Mouse (Mus musculus): ENCODE measurements around the gene Crb1. TPM values are rescaled to one million over a fixed set of nuclear protein-coding genes. Genes with fewer than 3 reads are reported as not detected.

Crb1 gene
- polyA plus RNA-seq, 1 experiment from 2014 or later = 0.15 TPM

GRCm38 (mm10) chr1:139405766-139406165 is 28.9 kb upstream of the Crb1 start:
- Histone ChIP-seq H3K4me3 (ENCODE audit: low read length) (no peak overlapping the region), H3K27me3 (replicated peaks; ENCODE audit: control insufficient read depth, insufficient read depth, low read length) (no peaks in the 10 kb centered on the region), H3K36me3 (ENCODE audit: control insufficient read depth, insufficient read depth, low read length) (no peaks in the 10 kb centered on the region), H3K4me1 (ENCODE audit: control insufficient read depth, insufficient read depth, low read length) (no peaks in the 10 kb centered on the region), H3K27ac (ENCODE audit: low read length) (no peak overlapping the region), H3K9ac (ENCODE audit: low read depth, low read length) (no peak overlapping the region), H3K4me2 (ENCODE audit: low read depth, low read length) (no peak overlapping the region), H3K9me3 (ENCODE audit: control insufficient read depth, low read length) (no peaks in the 10 kb centered on the region)
- ATAC-seq = no peak

- no peaks in the 10 kb centered on the region for H3K36me3 ChIP-seq (ENCODE audit: control insufficient read depth, insufficient read depth, low read length)
- WGBS = 13% methylated on average over 1 of the region's 1 CpGs
- H3K27ac ChIP-seq (ENCODE audit: low read length) = no peak overlapping the region
- no peak overlapping the region for H3K4me2 ChIP-seq (ENCODE audit: low read depth, low read length)
- H3K9me3 ChIP-seq (ENCODE audit: control insufficient read depth, low read length) = no peaks in the 10 kb centered on the region
- H3K27me3 ChIP-seq (replicated peaks; ENCODE audit: control insufficient read depth, insufficient read depth, low read length) = no peaks in the 10 kb centered on the region
- ATAC-seq = no peak
- no peak overlapping the region for H3K4me3 ChIP-seq (ENCODE audit: low read length)
- H3K4me1 ChIP-seq (ENCODE audit: control insufficient read depth, insufficient read depth, low read length) = no peaks in the 10 kb centered on the region
- no peak overlapping the region for H3K9ac ChIP-seq (ENCODE audit: low read depth, low read length)
Measured at GRCm38 (mm10) chr1:139396589-139396988, 19.7 kb upstream of the Crb1 start.

GRCm38 (mm10) chr1:139391747-139392146 is 14.8 kb upstream of the Crb1 start:
- H3K36me3 ChIP-seq (ENCODE audit: control insufficient read depth, insufficient read depth, low read length) = no peaks in the 10 kb centered on the region
- H3K4me2 ChIP-seq (ENCODE audit: low read depth, low read length) = no peak overlapping the region
- no peak for ATAC-seq
- H3K27me3 ChIP-seq (replicated peaks; ENCODE audit: control insufficient read depth, insufficient read depth, low read length) = no peaks in the 10 kb centered on the region
- 53% methylated on average over 2 of the region's 2 CpGs for WGBS
- no peak overlapping the region for H3K27ac ChIP-seq (ENCODE audit: low read length)
- no peak overlapping the region for H3K4me3 ChIP-seq (ENCODE audit: low read length)
- H3K9ac ChIP-seq (ENCODE audit: low read depth, low read length) = no peak overlapping the region
- H3K4me1 ChIP-seq (ENCODE audit: control insufficient read depth, insufficient read depth, low read length) = no peaks in the 10 kb centered on the region
- no peaks in the 10 kb centered on the region for H3K9me3 ChIP-seq (ENCODE audit: control insufficient read depth, low read length)

DNA sequence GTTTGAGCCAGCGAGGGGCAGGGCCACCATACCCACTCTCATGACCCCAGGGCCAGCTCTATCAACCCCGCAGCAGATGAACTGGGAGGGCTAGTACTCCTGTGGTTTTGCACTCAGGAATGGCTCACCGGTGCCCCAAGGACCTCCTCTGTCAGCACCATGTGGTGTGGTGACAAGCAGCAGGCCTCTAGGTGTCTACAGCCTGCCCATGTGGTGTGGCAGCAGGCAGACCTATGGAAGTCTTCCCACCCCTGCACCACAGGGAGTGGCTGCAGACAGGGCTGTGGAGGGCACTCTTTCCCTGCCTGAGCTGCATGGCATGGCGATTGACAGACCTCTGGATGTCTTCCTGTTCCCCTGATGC is 2.7 kb upstream of the Crb1 start:
- Histone ChIP-seq H3K36me3 (ENCODE audit: control insufficient read depth, insufficient read depth, low read length) (no peaks in the 10 kb centered on the region), H3K9me3 (ENCODE audit: control insufficient read depth, low read length) (no peaks in the 10 kb centered on the region), H3K27me3 (replicated peaks; ENCODE audit: control insufficient read depth, insufficient read depth, low read length) (no peaks in the 10 kb centered on the region), H3K4me1 (ENCODE audit: control insufficient read depth, insufficient read depth, low read length) (no peaks in the 10 kb centered on the region), H3K4me2 (ENCODE audit: low read depth, low read length) (no peak overlapping the region), H3K4me3 (ENCODE audit: low read length) (no peak overlapping the region), H3K27ac (ENCODE audit: low read length) (no peak overlapping the region), H3K9ac (ENCODE audit: low read depth, low read length) (no peak overlapping the region)
- WGBS = 26% methylated on average over 4 of the region's 4 CpGs
- no peak for ATAC-seq

- WGBS = 22% methylated on average over 11 of the region's 11 CpGs
- no peaks in the 10 kb centered on the region for H3K9me3 ChIP-seq (ENCODE audit: control insufficient read depth, low read length)
- no peaks in the 10 kb centered on the region for H3K27me3 ChIP-seq (replicated peaks; ENCODE audit: control insufficient read depth, insufficient read depth, low read length)
- no peak overlapping the region for H3K27ac ChIP-seq (ENCODE audit: low read length)
- no peaks in the 10 kb centered on the region for H3K4me1 ChIP-seq (ENCODE audit: control insufficient read depth, insufficient read depth, low read length)
- no peaks in the 10 kb centered on the region for H3K36me3 ChIP-seq (ENCODE audit: control insufficient read depth, insufficient read depth, low read length)
- H3K9ac ChIP-seq (ENCODE audit: low read depth, low read length) = no peak overlapping the region
- no peak overlapping the region for H3K4me2 ChIP-seq (ENCODE audit: low read depth, low read length)
- no peak overlapping the region for H3K4me3 ChIP-seq (ENCODE audit: low read length)
- no peak for ATAC-seq
Measured at GRCm38 (mm10) chr1:139378861-139379620, 2.1 kb upstream of the Crb1 start.

DNA sequence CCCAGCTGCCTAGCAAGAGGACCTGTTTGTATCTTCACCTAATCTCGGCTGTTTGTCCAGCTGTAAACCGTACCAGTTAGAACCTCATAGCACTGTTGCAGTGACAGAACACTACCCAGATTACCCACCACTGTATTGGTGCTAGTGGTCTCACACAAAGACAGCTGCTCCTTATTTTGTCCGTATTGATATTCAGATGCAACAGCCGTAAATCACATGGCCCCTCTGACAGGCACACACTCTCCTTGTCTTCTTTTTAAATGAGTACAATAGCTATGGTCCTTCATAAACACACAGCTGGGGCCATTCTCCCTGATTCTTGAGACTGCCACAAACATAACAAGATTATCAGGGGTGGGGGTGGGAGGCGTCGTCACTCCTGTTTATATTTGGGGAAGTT is 1.0 kb downstream of the Crb1 start:
- H3K27me3 ChIP-seq (replicated peaks; ENCODE audit: control insufficient read depth, insufficient read depth, low read length) = no peaks in the 10 kb centered on the region
- no peak for ATAC-seq
- no peaks in the 10 kb centered on the region for H3K36me3 ChIP-seq (ENCODE audit: control insufficient read depth, insufficient read depth, low read length)
- H3K4me2 ChIP-seq (ENCODE audit: low read depth, low read length) = no peak overlapping the region
- H3K4me3 ChIP-seq (ENCODE audit: low read length) = no peak overlapping the region
- no peaks in the 10 kb centered on the region for H3K4me1 ChIP-seq (ENCODE audit: control insufficient read depth, insufficient read depth, low read length)
- H3K27ac ChIP-seq (ENCODE audit: low read length) = no peak overlapping the region
- no peaks in the 10 kb centered on the region for H3K9me3 ChIP-seq (ENCODE audit: control insufficient read depth, low read length)
- WGBS = 29% methylated on average over 6 of the region's 6 CpGs
- no peak overlapping the region for H3K9ac ChIP-seq (ENCODE audit: low read depth, low read length)

DNA sequence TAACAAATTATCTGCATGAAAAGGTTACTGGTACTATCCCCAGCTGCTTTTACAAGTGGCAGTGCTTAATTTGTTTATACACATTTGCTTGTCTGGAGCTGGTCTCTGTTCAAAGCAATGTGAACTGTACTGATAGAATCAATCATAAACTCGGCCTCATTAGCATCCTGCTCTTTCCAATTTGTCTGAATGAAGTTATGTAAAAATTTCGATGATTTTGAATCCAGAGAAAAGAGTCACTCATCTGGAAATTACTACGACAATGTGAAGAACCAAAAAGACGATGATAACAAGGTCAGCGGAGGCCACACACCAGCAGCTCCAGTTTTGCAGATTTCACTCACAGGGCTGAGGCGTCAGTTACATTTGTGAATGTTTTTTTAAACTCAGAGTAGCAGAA is 5.6 kb downstream of the Crb1 start:
- Histone ChIP-seq H3K4me3 (ENCODE audit: low read length) (no peak overlapping the region), H3K9ac (ENCODE audit: low read depth, low read length) (no peak overlapping the region), H3K4me1 (ENCODE audit: control insufficient read depth, insufficient read depth, low read length) (no peaks in the 10 kb centered on the region), H3K27ac (ENCODE audit: low read length) (no peak overlapping the region), H3K9me3 (ENCODE audit: control insufficient read depth, low read length) (no peaks in the 10 kb centered on the region), H3K27me3 (replicated peaks; ENCODE audit: control insufficient read depth, insufficient read depth, low read length) (no peaks in the 10 kb centered on the region), H3K36me3 (ENCODE audit: control insufficient read depth, insufficient read depth, low read length) (no peaks in the 10 kb centered on the region), H3K4me2 (ENCODE audit: low read depth, low read length) (no peak overlapping the region)
- no peak for ATAC-seq
- 62% methylated on average over 6 of the region's 6 CpGs for WGBS

DNA sequence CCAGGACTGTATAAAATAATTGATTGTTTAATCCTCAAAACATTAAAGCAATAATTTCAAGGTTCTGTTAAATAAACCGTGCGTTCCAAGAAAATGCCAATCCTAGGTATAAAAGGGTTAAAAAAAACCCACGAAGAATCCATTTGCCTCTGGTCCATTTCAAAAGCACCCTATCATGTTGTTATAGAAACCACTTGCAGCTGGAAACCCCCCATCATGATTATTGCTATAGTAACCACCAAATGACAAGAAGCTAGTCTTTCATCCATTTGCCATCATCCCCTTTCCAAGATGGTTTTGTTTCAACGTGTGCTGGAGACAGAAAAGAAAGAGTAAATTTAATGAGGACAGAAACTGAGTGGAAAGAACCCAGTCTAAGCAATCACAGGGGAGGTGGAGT is 28.3 kb downstream of the Crb1 start:
- H3K4me3 ChIP-seq (ENCODE audit: low read length) = no peak overlapping the region
- ATAC-seq = no peak
- WGBS = 46% methylated on average over 4 of the region's 4 CpGs

DNA sequence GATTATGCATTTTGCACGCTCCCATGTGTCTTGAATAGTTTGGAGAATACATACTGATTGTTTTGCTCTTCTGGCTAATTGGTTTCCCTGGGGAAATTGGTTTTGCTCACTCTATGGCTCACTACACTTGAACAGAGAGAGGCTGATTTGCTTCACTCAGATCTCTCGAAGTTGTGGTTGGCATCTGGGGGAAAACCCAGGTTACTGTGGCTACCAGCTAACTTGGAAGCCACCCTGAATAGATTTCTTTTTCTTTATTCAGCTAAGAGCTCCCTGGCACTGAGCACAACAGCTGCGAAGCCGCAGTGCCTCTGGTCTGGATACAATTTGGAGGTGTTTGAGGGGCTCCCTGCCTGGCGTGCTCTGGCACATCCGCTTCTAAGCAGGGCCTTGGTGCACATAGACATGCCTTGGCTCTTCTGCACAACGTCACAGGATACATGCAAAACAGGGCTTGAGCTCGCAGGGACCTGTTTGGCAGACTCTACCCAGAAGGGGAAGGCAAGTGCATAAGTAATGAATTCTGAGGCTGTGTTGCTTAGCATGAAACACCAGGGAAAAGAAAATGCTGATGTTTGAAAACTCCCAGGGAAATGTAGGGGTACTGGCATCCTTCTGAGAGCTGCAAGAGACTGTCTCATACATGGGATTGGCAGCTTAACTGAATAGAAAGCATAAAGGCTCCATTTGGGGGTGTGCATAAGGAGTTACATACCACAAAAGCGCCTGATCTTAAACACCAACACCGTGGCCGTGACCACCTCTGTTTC is 30.1 kb downstream of the Crb1 start:
- no peak for ATAC-seq

More for the DNA sequence above, 28.3 kb downstream of the Crb1 start:
- Histone ChIP-seq H3K4me2 (ENCODE audit: low read depth, low read length) (no peak overlapping the region), H3K27ac (ENCODE audit: low read length) (no peak overlapping the region), H3K4me1 (ENCODE audit: control insufficient read depth, insufficient read depth, low read length) (no peaks in the 10 kb centered on the region), H3K9me3 (ENCODE audit: control insufficient read depth, low read length) (no peaks in the 10 kb centered on the region), H3K36me3 (ENCODE audit: control insufficient read depth, insufficient read depth, low read length) (no peaks in the 10 kb centered on the region), H3K27me3 (replicated peaks; ENCODE audit: control insufficient read depth, insufficient read depth, low read length) (no peaks in the 10 kb centered on the region), H3K9ac (ENCODE audit: low read depth, low read length) (no peak overlapping the region)

More for the DNA sequence above, 30.1 kb downstream of the Crb1 start:
- Histone ChIP-seq H3K9me3 (ENCODE audit: control insufficient read depth, low read length) (no peaks in the 10 kb centered on the region), H3K4me3 (ENCODE audit: low read length) (no peak overlapping the region), H3K4me2 (ENCODE audit: low read depth, low read length) (no peak overlapping the region), H3K27me3 (replicated peaks; ENCODE audit: control insufficient read depth, insufficient read depth, low read length) (no peaks in the 10 kb centered on the region), H3K4me1 (ENCODE audit: control insufficient read depth, insufficient read depth, low read length) (no peaks in the 10 kb centered on the region), H3K27ac (ENCODE audit: low read length) (no peak overlapping the region), H3K36me3 (ENCODE audit: control insufficient read depth, insufficient read depth, low read length) (no peaks in the 10 kb centered on the region), H3K9ac (ENCODE audit: low read depth, low read length) (no peak overlapping the region)
- 64% methylated on average over 11 of the region's 11 CpGs for WGBS

Measured in intestine, embryonic 16.5 days (tissue).